Mouse (Mus musculus) C2C12 (cell line): Measurements from ENCODE around the gene Gfod2. TPM values are rescaled to one million over a fixed set of nuclear protein-coding genes. Genes with fewer than 3 reads are reported as not detected.

Source experiments
- H3K27me3 ChIP-seq: one replicate; pipeline ENCODE4 v1.6.1; 2011; ENCODE audit not compliant: control insufficient read depth, insufficient read depth, insufficient read length
- H3K36me3 ChIP-seq: one replicate; pipeline ENCODE4 v1.6.1; 2011; ENCODE audit not compliant: control insufficient read depth, insufficient read depth
- H3K4me3 ChIP-seq: one replicate; pipeline ENCODE4 v1.5.1; 2011; ENCODE audit warnings: mild to moderate bottlenecking, control low read depth; ENCODE audit not compliant: poor library complexity, insufficient read depth, severe bottlenecking
- H3K79me2 ChIP-seq: one replicate; pipeline ENCODE4 v1.6.1; 2011; ENCODE audit not compliant: control insufficient read depth, insufficient read depth
- H3K79me3 ChIP-seq: one replicate; pipeline ENCODE4 v1.6.1; 2011; ENCODE audit warnings: low read depth, control low read depth
- H3ac ChIP-seq: one replicate; pipeline ENCODE3; 2011; ENCODE audit warnings: low read depth; ENCODE audit not compliant: control insufficient read depth, insufficient read length
- CEBPB ChIP-seq: IDR thresholded peaks from one replicate; pipeline ENCODE4 v1.6.1; 2011; ENCODE audit warnings: low read depth, mild to moderate bottlenecking, control low read depth, moderate library complexity
- CTCF ChIP-seq: IDR thresholded peaks from one replicate; pipeline ENCODE4 v1.5.1; 2011; ENCODE audit not compliant: control insufficient read depth, insufficient read depth, insufficient read length
- FOSL1 ChIP-seq: IDR thresholded peaks from one replicate; pipeline ENCODE4 v1.8.0; 2011; ENCODE audit warnings: mild to moderate bottlenecking, low read length; ENCODE audit not compliant: poor library complexity, insufficient read depth, severe bottlenecking
- MAX ChIP-seq: IDR thresholded peaks from one replicate; pipeline ENCODE4 v1.6.1; 2011; ENCODE audit warnings: mild to moderate bottlenecking, control low read depth
- MYOD1 ChIP-seq: IDR thresholded peaks from one replicate; pipeline ENCODE4 v1.6.1; 2011; ENCODE audit warnings: low read depth; ENCODE audit not compliant: control insufficient read depth, insufficient read length
- MYOG ChIP-seq: IDR thresholded peaks from one replicate; pipeline ENCODE4 v1.6.1; 2011; ENCODE audit not compliant: control insufficient read depth, insufficient read length; ENCODE audit errors: extremely low read depth
- USF1 ChIP-seq: IDR thresholded peaks from one replicate; pipeline ENCODE4 v1.6.1; 2011; ENCODE audit warnings: low read depth, mild to moderate bottlenecking, control low read depth, moderate library complexity
- polyA plus RNA-seq: library from polyadenylated mRNA; unstranded; fragments of >200 nt; fragmentation: generic; extraction: Trizol; gene quantifications from one replicate; pipeline ENCODE4 v1.2.1, GENCODE M21; 2012; ENCODE audit warnings: missing spikeins

Gene Gfod2
- polyA plus RNA-seq, 1 experiment, result 8.2 TPM

- H3K4me3 ChIP-seq, result no peak overlapping the region
- peaks cover 2% of the 10 kb centered on the region for H3K36me3 ChIP-seq
- peaks cover 43% of the 10 kb centered on the region for H3K79me2 ChIP-seq
- H3K27me3 ChIP-seq, result no peaks in the 10 kb centered on the region
- peaks cover 12% of the 10 kb centered on the region for H3K79me3 ChIP-seq
- TF ChIP-seq CEBPB (no peak), MYOD1 (no peak), MYOG (no peak), MAX (no peak), FOSL1 (no peak), CTCF (no peak), USF1 (no peak)
- H3ac ChIP-seq, result no peak overlapping the region
Observed at GRCm38 (mm10) chr8:105799091-105799812, 40.8 kb upstream of the Gfod2 start.

- H3K79me2 ChIP-seq, result peaks cover 41% of the 10 kb centered on the region
- no peak for TF ChIP-seq CTCF
- TF ChIP-seq MAX, result no peak
- no peak for TF ChIP-seq FOSL1
- no peak for TF ChIP-seq MYOD1
- TF ChIP-seq MYOG, result no peak
- no peak for TF ChIP-seq CEBPB
- no peak for TF ChIP-seq USF1
- no peak overlapping the region for H3ac ChIP-seq
- H3K36me3 ChIP-seq, result peaks cover 2% of the 10 kb centered on the region
- H3K4me3 ChIP-seq, result no peak overlapping the region
- no peaks in the 10 kb centered on the region for H3K27me3 ChIP-seq
- peaks cover 14% of the 10 kb centered on the region for H3K79me3 ChIP-seq
Observed at GRCm38 (mm10) chr8:105798408-105798807, 39.9 kb upstream of the Gfod2 start.

GRCm38 (mm10) chr8:105795785-105796184 lies 37.3 kb upstream of the Gfod2 start:
- H3K4me3 ChIP-seq, result no peak overlapping the region

GRCm38 (mm10) chr8:105794009-105794598 lies 35.6 kb upstream of the Gfod2 start:
- Histone ChIP-seq H3K27me3 (no peaks in the 10 kb centered on the region), H3K36me3 (no peaks in the 10 kb centered on the region)
- TF ChIP-seq CTCF (no peak), CEBPB (no peak), MYOG (no peak), FOSL1 (no peak), MAX (no peak), USF1 (no peak), MYOD1 (no peak)

More at GRCm38 (mm10) chr8:105795785-105796184, 37.3 kb upstream of the Gfod2 start:
- no peaks in the 10 kb centered on the region for H3K27me3 ChIP-seq
- no peaks in the 10 kb centered on the region for H3K36me3 ChIP-seq
- H3K79me2 ChIP-seq, result peaks cover 36% of the 10 kb centered on the region
- no peak overlapping the region for H3ac ChIP-seq
- TF ChIP-seq MAX, result no peak
- no peak for TF ChIP-seq MYOD1
- TF ChIP-seq CEBPB, result no peak
- TF ChIP-seq CTCF, result no peak
- no peak for TF ChIP-seq MYOG
- peaks cover 13% of the 10 kb centered on the region for H3K79me3 ChIP-seq

GRCm38 (mm10) chr8:105793331-105793730 lies 34.9 kb upstream of the Gfod2 start:
- peaks cover 44% of the 10 kb centered on the region for H3K79me2 ChIP-seq
- TF ChIP-seq FOSL1, result no peak
- H3K79me3 ChIP-seq, result peaks cover 7% of the 10 kb centered on the region
- no peak overlapping the region for H3K4me3 ChIP-seq
- no peaks in the 10 kb centered on the region for H3K27me3 ChIP-seq
- H3K36me3 ChIP-seq, result no peaks in the 10 kb centered on the region
- no peak overlapping the region for H3ac ChIP-seq

More at GRCm38 (mm10) chr8:105794009-105794598, 35.6 kb upstream of the Gfod2 start:
- Histone ChIP-seq H3K79me2 (peaks cover 45% of the 10 kb centered on the region), H3K4me3 (no peak overlapping the region), H3K79me3 (peaks cover 11% of the 10 kb centered on the region), H3ac (no peak overlapping the region)

GRCm38 (mm10) chr8:105789626-105790025 lies 31.2 kb upstream of the Gfod2 start:
- Histone ChIP-seq H3K27me3 (no peaks in the 10 kb centered on the region), H3K4me3 (no peak overlapping the region), H3K36me3 (peaks cover 7% of the 10 kb centered on the region), H3K79me3 (peaks cover 3% of the 10 kb centered on the region), H3ac (no peak overlapping the region), H3K79me2 (peaks cover 37% of the 10 kb centered on the region)
- TF ChIP-seq CTCF (no peak), CEBPB (no peak), FOSL1 (no peak), USF1 (no peak), MYOG (no peak), MAX (no peak), MYOD1 (no peak)
